Mouse (Mus musculus) adrenal gland, adult (tissue): ENCODE measurements at regions not wholly inside any gene's neighbourhood (a gene's known extent, or its start where the extent isn't known, plus 50 kb on each side); places are given as distances from the start of the nearest gene placed in this dataset.

Experiments used
- DNase-seq, 2 experiments: peaks; one replicate each; pipeline ENCODE4 v3.0.0; 2022 to 2023; ENCODE audit warnings: low spot score in 1 of 2; ENCODE audit not compliant: inconsistent age in 2 of 2

- DNase-seq, result no peak
Measured at GRCm38 (mm10) chr2:116201248-116202223, 135.9 kb upstream of the Meis2 start.

- DNase-seq, result no peak
Measured at GRCm38 (mm10) chr2:116200795-116201194, 135.2 kb upstream of the Meis2 start.

GRCm38 (mm10) chr2:116181861-116182260 is 116.2 kb upstream of the Meis2 start:
- DNase-seq, result no peak

GRCm38 (mm10) chr2:116177155-116177554 is 111.5 kb upstream of the Meis2 start:
- DNase-seq, result no peak

GRCm38 (mm10) chr2:116165871-116166770 is 100.5 kb upstream of the Meis2 start:
- DNase-seq, result no peak
